Mouse (Mus musculus) MEL (cell line): ENCODE results near the gene Mapre1. TPM values are rescaled to one million over a fixed set of nuclear protein-coding genes. Genes with fewer than 3 reads are reported as not detected.

Source experiments
- DNase-seq: peaks from one replicate; pipeline ENCODE4 v3.0.0; 2011; ENCODE audit warnings: low read depth, low spot score
- H3K27ac ChIP-seq: 2 replicates; pipeline ENCODE4 v1.5.1; 2012; ENCODE audit warnings: low read depth, mild to moderate bottlenecking, control low read depth, low read length, moderate library complexity; ENCODE audit not compliant: control insufficient read depth
- H3K27me3 ChIP-seq, 2 experiments: fragments of 150-350 bp in 1 of 2; sonication (generic) in 1 of 2; 2 replicates each; pipeline ENCODE4 v1.6.1; 2012; ENCODE audit warnings: low read length in 2 of 2, mild to moderate bottlenecking in 2 of 2, improper control_type of control experiment in 1 of 2, moderate library complexity in 1 of 2; ENCODE audit not compliant: insufficient read depth in 2 of 2, control insufficient read depth in 1 of 2
- H3K36me3 ChIP-seq, 2 experiments: 2 replicates each; pipeline ENCODE4 v1.6.1; 2012 to 2014; ENCODE audit warnings: low read length in 2 of 2, improper control_type of control experiment in 1 of 2, inconsistent platforms in 1 of 2, mild to moderate bottlenecking in 1 of 2; ENCODE audit not compliant: insufficient read depth in 2 of 2, control insufficient read depth in 1 of 2
- H3K4me1 ChIP-seq, 2 experiments: fragments of 150-350 bp in 1 of 2; sonication (generic) in 1 of 2; 2 replicates each; pipeline ENCODE4 v1.6.1; 2012; ENCODE audit warnings: low read length in 2 of 2, improper control_type of control experiment in 1 of 2, mild to moderate bottlenecking in 1 of 2; ENCODE audit not compliant: insufficient read depth in 2 of 2, control insufficient read depth in 1 of 2
- H3K4me3 ChIP-seq, 2 experiments: fragments of 150-350 bp in 1 of 2; sonication (generic) in 1 of 2; 2 replicates each; pipeline ENCODE4 v1.5.1; 2012; ENCODE audit warnings: low read depth in 2 of 2, low read length in 2 of 2, mild to moderate bottlenecking in 2 of 2, moderate library complexity in 2 of 2, control low read depth in 1 of 2, improper control_type of control experiment in 1 of 2; ENCODE audit not compliant: control insufficient read depth in 1 of 2, insufficient read depth in 1 of 2
- H3K79me2 ChIP-seq: 2 replicates; pipeline ENCODE4 v1.6.1; 2012; ENCODE audit warnings: mild to moderate bottlenecking, low read length, moderate library complexity; ENCODE audit not compliant: control insufficient read depth, poor library complexity, insufficient read depth
- H3K9ac ChIP-seq: 2 replicates; pipeline ENCODE4 v1.6.1; 2012; ENCODE audit warnings: low read depth, mild to moderate bottlenecking, control low read depth, low read length, moderate library complexity; ENCODE audit not compliant: control insufficient read depth, poor library complexity, severe bottlenecking
- H3K9me3 ChIP-seq: fragments of 150-350 bp; sonication (generic); replicated peaks from 2 replicates; pipeline ENCODE4 v1.6.1; 2012; ENCODE audit warnings: mild to moderate bottlenecking, low read length, improper control_type of control experiment, moderate library complexity; ENCODE audit not compliant: insufficient read depth
- E2F4 ChIP-seq: IDR thresholded peaks from 2 replicates; pipeline ENCODE4 v1.6.1; 2011; ENCODE audit warnings: low read depth, low read length, improper control_type of control experiment, borderline replicate concordance
- EP300 ChIP-seq, 2 experiments: IDR thresholded peaks; 2 replicates each; pipeline ENCODE4 v1.6.1; 2011; ENCODE audit warnings: improper control_type of control experiment in 2 of 2, low read length in 2 of 2, low read depth in 1 of 2, mild to moderate bottlenecking in 1 of 2
- ETS1 ChIP-seq: IDR thresholded peaks from 2 replicates; pipeline ENCODE4 v1.6.1; 2012; ENCODE audit warnings: low read depth, mild to moderate bottlenecking, inconsistent platforms, low read length, improper control_type of control experiment, moderate library complexity
- GABPA ChIP-seq: IDR thresholded peaks from 2 replicates; pipeline ENCODE4 v1.6.1; 2012; ENCODE audit warnings: low read depth, mild to moderate bottlenecking, inconsistent platforms, low read length, improper control_type of control experiment, moderate library complexity
- GATA1 ChIP-seq: IDR thresholded peaks from 2 replicates; pipeline ENCODE4 v1.6.1; 2011; ENCODE audit warnings: low read depth, low read length, improper control_type of control experiment
- HCFC1 ChIP-seq: IDR thresholded peaks from 2 replicates; pipeline ENCODE4 v1.6.1; 2012; ENCODE audit warnings: low read depth, mild to moderate bottlenecking, inconsistent platforms, low read length, improper control_type of control experiment, moderate library complexity
- KAT2A ChIP-seq: conservative IDR thresholded peaks from 2 replicates; pipeline ENCODE4 v1.6.1; 2012; ENCODE audit warnings: low read depth, low read length, improper control_type of control experiment, inconsistent platforms
- MAZ ChIP-seq: IDR thresholded peaks from 2 replicates; pipeline ENCODE4 v1.6.1; 2012; ENCODE audit warnings: low read depth, mild to moderate bottlenecking, inconsistent platforms, low read length, improper control_type of control experiment
- MEF2A ChIP-seq: IDR thresholded peaks from 2 replicates; pipeline ENCODE4 v1.6.1; 2014; ENCODE audit warnings: low read depth, mild to moderate bottlenecking, inconsistent platforms, low read length, improper control_type of control experiment; ENCODE audit not compliant: poor library complexity, insufficient replicate concordance, severe bottlenecking; ENCODE audit errors: extremely low read depth
- MXI1 ChIP-seq: IDR thresholded peaks from 2 replicates; pipeline ENCODE4 v1.6.1; 2011; ENCODE audit warnings: mild to moderate bottlenecking, low read depth, low read length, improper control_type of control experiment
- MYB ChIP-seq: IDR thresholded peaks from 2 replicates; pipeline ENCODE4 v1.6.1; 2011; ENCODE audit warnings: mild to moderate bottlenecking, low read depth, low read length, improper control_type of control experiment
- NRF1 ChIP-seq: IDR thresholded peaks from 2 replicates; pipeline ENCODE4 v1.6.1; 2014; ENCODE audit warnings: low read depth, mild to moderate bottlenecking, inconsistent platforms, low read length, improper control_type of control experiment, moderate library complexity; ENCODE audit not compliant: poor library complexity, insufficient read depth, severe bottlenecking
- POLR2AphosphoS5 ChIP-seq: IDR thresholded peaks from 2 replicates; pipeline ENCODE4 v1.6.1; 2012; ENCODE audit warnings: low read depth, borderline replicate concordance, mild to moderate bottlenecking, inconsistent platforms, low read length, moderate library complexity, mixed read lengths
- RAD21 ChIP-seq: IDR thresholded peaks from 2 replicates; pipeline ENCODE4 v1.6.1; 2011; ENCODE audit warnings: mild to moderate bottlenecking, low read depth, low read length, improper control_type of control experiment
- RCOR1 ChIP-seq: IDR thresholded peaks from 2 replicates; pipeline ENCODE4 v1.6.1; 2012; ENCODE audit warnings: low read depth, mild to moderate bottlenecking, inconsistent platforms, low read length, improper control_type of control experiment
- SMC3 ChIP-seq: IDR thresholded peaks from 2 replicates; pipeline ENCODE4 v1.6.1; 2011; ENCODE audit warnings: low read depth, low read length, improper control_type of control experiment
- USF1 ChIP-seq: IDR thresholded peaks from 2 replicates; pipeline ENCODE4 v1.6.1; 2014; ENCODE audit warnings: low read depth, mild to moderate bottlenecking, inconsistent platforms, low read length, improper control_type of control experiment, moderate library complexity
- ZKSCAN1 ChIP-seq: IDR thresholded peaks from 2 replicates; pipeline ENCODE4 v1.6.1; 2012; ENCODE audit warnings: low read depth, mild to moderate bottlenecking, inconsistent platforms, low read length, improper control_type of control experiment, moderate library complexity
- ZMIZ1 ChIP-seq: IDR thresholded peaks from 2 replicates; pipeline ENCODE4 v1.6.1; 2012; ENCODE audit warnings: low read depth, mild to moderate bottlenecking, inconsistent platforms, low read length, improper control_type of control experiment, moderate library complexity
- ZNF384 ChIP-seq: IDR thresholded peaks from 2 replicates; pipeline ENCODE4 v1.6.1; 2012; ENCODE audit warnings: low read depth, mild to moderate bottlenecking, inconsistent platforms, low read length, improper control_type of control experiment
- polyA plus RNA-seq, 2 experiments: library from polyadenylated mRNA; stranded (reverse) in 1 of 2; unstranded in 1 of 2; fragments of >175 nt in 1 of 2; fragments of >200 nt in 1 of 2; gene quantifications; 2 replicates each; pipeline versions ENCODE4 v1.2.1 to v1.2.4; 2012; ENCODE audit warnings: low replicate concordance in 2 of 2, low read depth in 1 of 2; ENCODE audit not compliant: insufficient read length in 2 of 2, insufficient read depth in 1 of 2, missing spikeins in 1 of 2
- total RNA-seq: library from RNA; depleted of rRNA; stranded (reverse); fragments of 300-350 nt; gene quantifications from 2 replicates; pipeline ENCODE4 v1.2.3, GENCODE M21; 2012

Gene Mapre1
- total and polyA plus RNA-seq, 3 experiments = 57.7 to 94.8 TPM; not detected in 1

DNA sequence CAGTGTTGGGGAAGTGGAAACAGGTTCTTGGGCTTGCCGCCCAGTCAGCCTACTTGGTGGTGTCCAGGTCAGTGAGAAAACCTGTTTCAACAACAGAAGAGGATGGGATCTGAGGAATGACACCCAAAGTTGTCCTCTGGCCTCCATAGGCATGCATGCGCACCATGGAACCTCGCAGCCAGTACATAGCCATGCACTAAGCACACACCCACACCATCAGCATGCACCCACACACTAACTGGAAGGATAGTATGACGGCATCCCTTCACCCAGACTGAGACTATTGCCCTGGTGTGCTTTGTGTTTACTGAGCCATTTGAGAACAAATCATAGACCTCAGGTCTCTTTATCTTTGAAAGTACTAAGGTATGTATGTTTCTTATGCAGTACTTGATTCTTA, 34.4 kb downstream of the Mapre1 start:
- TF ChIP-seq GATA1 = no peak
- no peak for TF ChIP-seq ZKSCAN1
- TF ChIP-seq RCOR1 = no peak
- no peak for TF ChIP-seq EP300 (IDR thresholded peaks at IDR 0.05; ENCODE audit: low read depth in 1 of 2, low read length in 2 of 2)
- no peak for TF ChIP-seq MXI1
- no peak for TF ChIP-seq NRF1
- TF ChIP-seq ZNF384 = no peak
- no peak for TF ChIP-seq KAT2A
- no peak for TF ChIP-seq E2F4
- TF ChIP-seq HCFC1 = no peak
- no peak for TF ChIP-seq MAZ
- TF ChIP-seq MEF2A = no peak
- TF ChIP-seq GABPA = no peak
- no peak for TF ChIP-seq SMC3
- TF ChIP-seq RAD21 = no peak
- TF ChIP-seq POLR2AphosphoS5 = no peak
- TF ChIP-seq ETS1 = no peak
- TF ChIP-seq ZMIZ1 = no peak
- TF ChIP-seq USF1 = no peak
- no peak for TF ChIP-seq MYB
- TF ChIP-seq, all 39 proteins: peak for 0
- H3K79me2 ChIP-seq = no peaks in the 10 kb centered on the region; the same call in 1 of the 2 replicates
- DNase-seq = no peak
- H3K9me3 ChIP-seq = no peaks in the 10 kb centered on the region
- H3K9ac ChIP-seq = no peak overlapping the region
- H3K27me3 ChIP-seq = no peaks in the 10 kb centered on the region
- no peak overlapping the region for H3K27ac ChIP-seq
- peaks cover 4 to 9% of the 10 kb centered on the region in 2 experiments for H3K4me1 ChIP-seq
- H3K4me3 ChIP-seq = no peak overlapping the region
- peaks cover 0 to 4% of the 10 kb centered on the region in 2 experiments; a peak in 3 of 4 replicates for H3K36me3 ChIP-seq
